Mouse (Mus musculus) E14TG2a.4 (cell line): ENCODE results near the gene Tmem19.

ENCODE experiments used
- CTCF ChIP-seq: conservative IDR thresholded peaks from 2 replicates; pipeline ENCODE4 v1.5.1; 2014; ENCODE audit warnings: low read length
- POU5F1 ChIP-seq: IDR thresholded peaks from 2 replicates; pipeline ENCODE4 v1.6.1; 2014; ENCODE audit warnings: low read length, borderline replicate concordance

- no peak for TF ChIP-seq CTCF
- no peak for TF ChIP-seq POU5F1
Observed at GRCm38 (mm10) chr10:115332997-115333396, 29.3 kb downstream of the Tmem19 start.
